Mouse (Mus musculus): ENCODE data around the gene Ap1b1.
A peak's percentile ranks its signal among the peaks of the same experiment; 100 is the strongest.

Ap1b1 gene

GRCm38 (mm10) chr11:4984799-4985198 is 1.8 kb upstream of the Ap1b1 start:
- DNase-seq (ENCODE audit: low spot score in 2 of 2) = no peak

GRCm38 (mm10) chr11:4987487-4987852 is 846 bp downstream of the Ap1b1 start:
- no peak for DNase-seq (ENCODE audit: low spot score in 2 of 2)

- peak in 1 of 2 experiments; percentile 48 for DNase-seq (ENCODE audit: low spot score in 2 of 2)
Observed at GRCm38 (mm10) chr11:4989187-4989586, 2.6 kb downstream of the Ap1b1 start.

- DNase-seq (ENCODE audit: low spot score in 2 of 2) = no peak
Observed at GRCm38 (mm10) chr11:4992471-4992870, 5.8 kb downstream of the Ap1b1 start.

GRCm38 (mm10) chr11:4995676-4996075 is 9.1 kb downstream of the Ap1b1 start:
- DNase-seq (ENCODE audit: low spot score in 2 of 2) = no peak

- DNase-seq (ENCODE audit: low spot score in 2 of 2) = no peak
Observed at GRCm38 (mm10) chr11:4996621-4997199, 10.1 kb downstream of the Ap1b1 start.

GRCm38 (mm10) chr11:4998352-4998751 is 11.7 kb downstream of the Ap1b1 start:
- DNase-seq (ENCODE audit: low spot score in 2 of 2) = no peak

- DNase-seq (ENCODE audit: low spot score in 2 of 2) = no peak
Observed at GRCm38 (mm10) chr11:4998762-4999161, 12.1 kb downstream of the Ap1b1 start.

- no peak for DNase-seq (ENCODE audit: low spot score in 2 of 2)
Observed at GRCm38 (mm10) chr11:5000241-5000640, 13.6 kb downstream of the Ap1b1 start.

- no peak for DNase-seq (ENCODE audit: low spot score in 2 of 2)
Observed at GRCm38 (mm10) chr11:5002826-5003225, 16.2 kb downstream of the Ap1b1 start.

GRCm38 (mm10) chr11:5005528-5005927 is 18.9 kb downstream of the Ap1b1 start:
- DNase-seq (ENCODE audit: low spot score in 2 of 2) = no peak

GRCm38 (mm10) chr11:5007186-5007585 is 20.6 kb downstream of the Ap1b1 start:
- DNase-seq (ENCODE audit: low spot score in 2 of 2) = no peak

- no peak for DNase-seq (ENCODE audit: low spot score in 2 of 2)
Observed at GRCm38 (mm10) chr11:5008867-5009266, 22.2 kb downstream of the Ap1b1 start.

GRCm38 (mm10) chr11:5009354-5010074 is 22.9 kb downstream of the Ap1b1 start:
- no peak for DNase-seq (ENCODE audit: low spot score in 2 of 2)

GRCm38 (mm10) chr11:5010205-5010604 is 23.6 kb downstream of the Ap1b1 start:
- DNase-seq (ENCODE audit: low spot score in 2 of 2) = no peak

GRCm38 (mm10) chr11:5011480-5011879 is 24.9 kb downstream of the Ap1b1 start:
- no peak for DNase-seq (ENCODE audit: low spot score in 2 of 2)

GRCm38 (mm10) chr11:5012213-5012715 is 25.6 kb downstream of the Ap1b1 start:
- DNase-seq (ENCODE audit: low spot score in 2 of 2) = no peak

GRCm38 (mm10) chr11:5015720-5016119 is 29.1 kb downstream of the Ap1b1 start:
- DNase-seq (ENCODE audit: low spot score in 2 of 2) = peak; percentile 7 to 33

- no peak for DNase-seq (ENCODE audit: low spot score in 2 of 2)
Observed at GRCm38 (mm10) chr11:5016286-5016685, 29.7 kb downstream of the Ap1b1 start.

GRCm38 (mm10) chr11:5017506-5017905 is 30.9 kb downstream of the Ap1b1 start:
- no peak for DNase-seq (ENCODE audit: low spot score in 2 of 2)

- no peak for DNase-seq (ENCODE audit: low spot score in 2 of 2)
Observed at GRCm38 (mm10) chr11:5025108-5025507, 38.5 kb downstream of the Ap1b1 start.

- no peak for DNase-seq (ENCODE audit: low spot score in 2 of 2)
Observed at GRCm38 (mm10) chr11:5028228-5028627, 41.6 kb downstream of the Ap1b1 start.

- no peak for DNase-seq (ENCODE audit: low spot score in 2 of 2)
Observed at GRCm38 (mm10) chr11:5032706-5033105, 46.1 kb downstream of the Ap1b1 start.
